Mouse (Mus musculus): ENCODE data around the gene Fam78a. TPM values are rescaled to one million over a fixed set of nuclear protein-coding genes. Genes with fewer than 3 reads are reported as not detected.

Gene Fam78a
- total and polyA plus RNA-seq, 3 experiments, result 1.5 to 6.5 (median 4.8) TPM

GRCm38 (mm10) chr2:32068811-32069607 is 15.6 kb downstream of the Fam78a start:
- no peak for DNase-seq

GRCm38 (mm10) chr2:32066005-32066404 is 18.7 kb downstream of the Fam78a start:
- no peak for DNase-seq

GRCm38 (mm10) chr2:32065371-32065791 is 19.3 kb downstream of the Fam78a start:
- no peak for DNase-seq

- no peak for DNase-seq
Measured at GRCm38 (mm10) chr2:32064913-32065312, 19.7 kb downstream of the Fam78a start.

- DNase-seq, result no peak
Measured at GRCm38 (mm10) chr2:32063451-32064151, 21.1 kb downstream of the Fam78a start.

GRCm38 (mm10) chr2:32062626-32063410 is 21.8 kb downstream of the Fam78a start:
- no peak for DNase-seq

- DNase-seq, result no peak
Measured at GRCm38 (mm10) chr2:32061722-32062505, 22.7 kb downstream of the Fam78a start.

GRCm38 (mm10) chr2:32061189-32061588 is 23.5 kb downstream of the Fam78a start:
- no peak for DNase-seq

GRCm38 (mm10) chr2:32060228-32060805 is 24.3 kb downstream of the Fam78a start:
- DNase-seq, result no peak

GRCm38 (mm10) chr2:32059613-32060012 is 25.0 kb downstream of the Fam78a start:
- DNase-seq, result no peak

GRCm38 (mm10) chr2:32058716-32059115 is 25.9 kb downstream of the Fam78a start:
- no peak for DNase-seq

GRCm38 (mm10) chr2:32058241-32058640 is 26.4 kb downstream of the Fam78a start:
- DNase-seq, result no peak

- no peak for DNase-seq
Measured at GRCm38 (mm10) chr2:32057794-32058193, 26.9 kb downstream of the Fam78a start.

- DNase-seq, result no peak
Measured at GRCm38 (mm10) chr2:32057360-32057759, 27.3 kb downstream of the Fam78a start.

- DNase-seq, result no peak
Measured at GRCm38 (mm10) chr2:32056524-32056923, 28.1 kb downstream of the Fam78a start.

- DNase-seq, result no peak
Measured at GRCm38 (mm10) chr2:32055357-32055965, 29.2 kb downstream of the Fam78a start.

GRCm38 (mm10) chr2:32052418-32052817 is 32.2 kb downstream of the Fam78a start:
- no peak for DNase-seq

- DNase-seq, result no peak
Measured at GRCm38 (mm10) chr2:32051791-32052190, 32.9 kb downstream of the Fam78a start.

GRCm38 (mm10) chr2:32047323-32047722 is 37.3 kb downstream of the Fam78a start:
- no peak for DNase-seq

GRCm38 (mm10) chr2:32046009-32046408 is 38.6 kb downstream of the Fam78a start:
- DNase-seq, result no peak

GRCm38 (mm10) chr2:32045375-32045774 is 39.3 kb downstream of the Fam78a start:
- DNase-seq, result no peak
